Mouse (Mus musculus) heart, adult 2 months (tissue): ENCODE measurements around the gene Galnt7. TPM values are rescaled to one million over a fixed set of nuclear protein-coding genes. Genes with fewer than 3 reads are reported as not detected.

Experiments
- DNase-seq, 2 experiments: peaks; one replicate each; pipeline ENCODE4 v3.0.0; 2021
- H3K27ac ChIP-seq: fragments of 200-600 bp; 2 replicates; pipeline ENCODE4 v1.8.1; 2022
- H3K27me3 ChIP-seq: fragments of 200-500 bp; 2 replicates; pipeline ENCODE4 v1.6.1; 2012; ENCODE audit warnings: mild to moderate bottlenecking, low read length, inconsistent platforms, mixed read lengths; ENCODE audit not compliant: control insufficient read depth, insufficient read depth
- H3K36me3 ChIP-seq: fragments of 200-500 bp; 2 replicates; pipeline ENCODE4 v1.6.1; 2012; ENCODE audit warnings: low read length, inconsistent platforms; ENCODE audit not compliant: control insufficient read depth, insufficient read depth
- H3K4me1 ChIP-seq: fragments of 200-500 bp; 2 replicates; pipeline ENCODE4 v1.6.1; 2011; ENCODE audit warnings: low read length; ENCODE audit not compliant: control insufficient read depth, insufficient read depth
- H3K4me3 ChIP-seq: fragments of 200-600 bp; 2 replicates; pipeline ENCODE4 v1.8.1; 2022
- H3K79me2 ChIP-seq: fragments of 200-500 bp; replicated peaks from 2 replicates; pipeline ENCODE4 v1.6.1; 2012; ENCODE audit warnings: mild to moderate bottlenecking, inconsistent platforms, low read length, moderate library complexity, mixed read lengths; ENCODE audit not compliant: control insufficient read depth, insufficient read depth
- H3K9ac ChIP-seq: fragments of 200-500 bp; 2 replicates; pipeline ENCODE4 v1.6.1; 2012; ENCODE audit warnings: low read depth, mild to moderate bottlenecking, control low read depth, inconsistent platforms, low read length, mixed read lengths
- CTCF ChIP-seq: fragments of 200-600 bp; IDR thresholded peaks from 2 replicates; pipeline ENCODE4 v1.8.1; 2022; ENCODE audit warnings: antibody characterized with exemption, mild to moderate bottlenecking, moderate library complexity
- EP300 ChIP-seq: fragments of 200-500 bp; IDR thresholded peaks from 2 replicates; pipeline ENCODE4 v1.6.1; 2011; ENCODE audit warnings: low read depth, low read length, control low read depth; ENCODE audit not compliant: insufficient read depth
- POLR2A ChIP-seq: fragments of 200-500 bp; IDR thresholded peaks from 2 replicates; pipeline ENCODE4 v1.6.1; 2011; ENCODE audit warnings: mild to moderate bottlenecking, low read depth, low read length, control low read depth; ENCODE audit not compliant: insufficient read depth
- WGBS: fragments of 180-500 bp; shearing (Covaris S2); methylation state at CpG from one replicate; pipeline ENCODE4 v1.1.7; 2018; 5-methylcytosine and 5-hydroxymethylcytosine counted together
- intact Hi-C: fragments of 180-260 bp; cut with DNase I; formaldehyde crosslinking; loops from one replicate; pipeline ENCODE4 v1.15.1; 2025
- polyA plus RNA-seq: library from polyadenylated mRNA; depleted of rRNA; stranded (reverse); fragments of >200 nt; gene quantifications from 2 replicates; pipeline ENCODE4 v1.2.3, GENCODE M21; 2012
- total RNA-seq, 2 experiments: library from RNA; stranded (reverse); gene quantifications; 2 replicates each; pipeline ENCODE4 v1.2.3; 2021

Gene Galnt7
- total and polyA plus RNA-seq, 3 experiments: 1.7 to 4.8 (median 4.5) TPM

DNA sequence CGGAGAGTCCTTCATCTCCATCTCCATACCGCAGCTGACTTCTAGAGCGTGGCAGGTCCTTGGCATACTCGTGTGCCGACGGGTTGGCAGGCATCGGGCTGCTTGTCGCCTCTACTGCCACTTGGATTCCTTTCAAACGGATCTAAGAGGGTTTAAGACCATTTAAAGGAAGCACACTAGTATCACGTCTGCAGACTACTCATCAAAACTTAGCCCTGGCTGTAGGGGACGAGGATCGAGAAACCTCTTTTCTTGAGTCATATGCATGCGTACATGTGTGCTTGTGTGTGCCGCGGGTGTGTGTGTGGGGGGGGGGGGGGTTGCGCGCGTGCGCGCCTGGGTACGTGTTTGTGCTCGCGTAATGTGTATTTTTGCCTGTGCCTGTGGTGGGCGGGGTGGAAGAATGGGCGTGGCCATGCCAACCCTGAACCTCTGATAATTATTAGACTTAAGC lies 164.5 kb downstream of the Galnt7 start:
- no peaks in the 10 kb centered on the region; the same call in 1 of the 2 replicates for H3K79me2 ChIP-seq
- H3K9ac ChIP-seq: peak overlapping the region; percentile 60
- H3K27me3 ChIP-seq: no peaks in the 10 kb centered on the region
- peak overlapping the region; percentile 95 for H3K27ac ChIP-seq
- intact Hi-C loops: loop anchor here (2.0 to 5.0 kb wide), 2 partner anchors 16 to 156 kb away; no protein-coding TSS in a partner anchor
- 1% methylated on average over 25 of the region's 25 CpGs for WGBS
- TF ChIP-seq EP300: no peak
- 0 out of 2 replicates have a peak, but pooled peaks have one; percentile 45 for TF ChIP-seq POLR2A
- TF ChIP-seq CTCF: no peak
- H3K4me1 ChIP-seq: no peaks in the 10 kb centered on the region; the same call in 1 of the 2 replicates
- DNase-seq: peak; percentile 71 to 79
- H3K4me3 ChIP-seq: peak overlapping the region; percentile 95
- H3K36me3 ChIP-seq: no peaks in the 10 kb centered on the region; the same call in 1 of the 2 replicates

DNA sequence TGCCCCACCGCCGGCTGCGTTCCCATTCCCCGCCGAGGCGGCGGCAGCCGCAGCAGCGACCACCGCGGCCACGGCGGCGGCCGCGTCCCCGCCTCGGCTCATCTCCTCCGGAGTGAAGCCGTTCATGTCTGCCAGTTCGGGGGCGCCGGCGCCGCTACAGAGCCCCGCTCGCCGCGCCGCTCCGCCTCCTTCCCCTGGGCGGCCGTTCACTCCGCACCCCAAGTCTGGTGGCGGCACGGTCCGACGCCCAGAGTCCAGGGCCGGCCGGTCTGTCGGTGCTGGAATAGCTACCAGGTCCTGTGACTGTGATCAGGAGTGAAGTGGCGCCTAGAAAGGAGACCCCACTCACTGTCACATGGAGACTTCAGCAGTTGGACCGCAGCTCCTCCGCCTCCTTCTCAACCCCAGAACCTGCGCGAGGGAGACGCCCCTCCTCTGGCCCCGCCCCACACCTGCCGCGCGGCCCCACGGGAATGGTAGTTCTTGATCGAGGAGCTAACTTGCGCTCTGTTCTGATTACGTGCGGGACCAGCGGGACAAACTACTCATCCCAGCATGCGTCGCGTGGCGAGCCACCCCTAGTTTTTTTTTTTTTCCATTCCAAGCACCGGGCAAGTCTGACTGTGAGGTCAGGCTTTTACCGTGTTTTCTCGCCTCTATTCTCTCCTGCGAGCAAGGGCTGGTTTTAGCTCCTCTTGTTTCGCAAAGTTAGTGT lies 165.2 kb downstream of the Galnt7 start, which contains the start of gene Sap30:
TSS of gene Sap30 (minus strand) at position 420 of the 715 bp plus-strand sequence.
- under 1% methylated on average over 65 of the region's 66 CpGs for WGBS

DNA sequence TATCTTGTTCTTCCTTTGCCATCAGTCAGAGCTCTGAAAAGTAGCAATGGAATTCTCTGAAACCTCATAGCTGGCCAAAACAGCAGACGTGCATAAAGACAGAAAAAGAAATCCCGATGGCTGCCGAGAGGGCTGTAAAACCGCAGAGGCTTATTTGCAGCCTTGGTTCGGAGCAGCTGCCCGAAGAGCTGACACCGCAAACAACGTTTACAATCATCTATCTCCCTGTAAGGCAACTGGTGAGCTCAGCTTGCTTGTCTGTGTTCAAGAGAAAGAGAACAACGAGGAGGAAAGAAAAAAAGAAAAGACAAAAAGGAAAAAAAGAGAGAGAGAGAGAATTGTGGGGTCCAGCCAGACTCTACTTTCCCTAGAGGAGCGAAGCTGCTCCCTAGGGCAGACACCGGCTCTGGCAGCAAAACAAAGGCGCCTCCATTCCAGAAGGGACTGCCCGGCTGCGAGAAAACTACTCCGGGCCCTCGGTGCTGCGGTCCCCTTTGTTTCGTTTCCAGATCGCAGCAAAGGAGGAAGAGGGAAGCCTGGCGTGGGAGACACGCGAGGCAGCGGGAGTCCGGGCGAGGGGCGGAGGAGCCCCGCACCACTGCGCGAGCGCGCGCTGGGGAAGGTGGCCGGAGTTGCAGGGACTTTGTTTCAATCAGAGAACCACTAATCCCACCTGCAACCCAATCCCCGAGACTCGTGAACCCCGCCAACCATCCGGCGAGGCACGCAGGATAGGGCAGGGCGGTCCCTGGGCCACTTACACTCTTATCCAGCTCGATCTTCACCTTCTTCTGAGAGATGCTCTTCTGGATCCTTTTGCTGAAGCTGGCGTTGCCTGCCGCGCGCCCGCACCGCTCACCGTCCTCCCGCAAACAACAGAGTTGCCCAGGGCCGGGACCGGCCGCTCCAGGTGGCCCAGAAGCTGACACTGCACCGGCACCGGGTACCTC lies 166.1 kb downstream of the Galnt7 start:
- WGBS: under 1% methylated on average over 54 of the region's 54 CpGs
- H3K4me3 ChIP-seq: peak overlapping the region; percentile 95
- no peaks in the 10 kb centered on the region for H3K27me3 ChIP-seq
- intact Hi-C loops: loop anchor here (2.0 to 5.0 kb wide), 4 partner anchors 18 to 154 kb away; no protein-coding TSS in a partner anchor
- TF ChIP-seq CTCF (no peak), EP300 (no peak), POLR2A (no peak)
- peak; percentile 61 to 74 for DNase-seq
- H3K9ac ChIP-seq: peak overlapping the region; percentile 78
- H3K36me3 ChIP-seq: no peaks in the 10 kb centered on the region; the same call in 1 of the 2 replicates
- H3K4me1 ChIP-seq: no peaks in the 10 kb centered on the region; the same call in 1 of the 2 replicates
- no peaks in the 10 kb centered on the region; the same call in 1 of the 2 replicates for H3K79me2 ChIP-seq
- peak overlapping the region; percentile 95 for H3K27ac ChIP-seq

More for the DNA sequence above, 165.2 kb downstream of the Galnt7 start, which contains the start of gene Sap30:
- Histone ChIP-seq H3K27me3 (no peaks in the 10 kb centered on the region), H3K9ac (peak within 1 kb of the TSS; percentile 78), H3K36me3 (no peaks in the 10 kb centered on the region; the same call in 1 of the 2 replicates), H3K4me1 (no peaks in the 10 kb centered on the region; the same call in 1 of the 2 replicates), H3K79me2 (no peaks in the 10 kb centered on the region; the same call in 1 of the 2 replicates), H3K4me3 (peak within 1 kb of the TSS; percentile 95), H3K27ac (peak within 1 kb of the TSS; percentile 95)
- intact Hi-C loops: loop anchor here (2.0 to 5.0 kb wide), 5 partner anchors 17 to 155 kb away; no protein-coding TSS in a partner anchor
- peak; percentile 99 for DNase-seq
- TF ChIP-seq CTCF (no peak), EP300 (0 out of 2 replicates have a peak, but pooled peaks have one; percentile 67), POLR2A (peak; percentile 75)

DNA sequence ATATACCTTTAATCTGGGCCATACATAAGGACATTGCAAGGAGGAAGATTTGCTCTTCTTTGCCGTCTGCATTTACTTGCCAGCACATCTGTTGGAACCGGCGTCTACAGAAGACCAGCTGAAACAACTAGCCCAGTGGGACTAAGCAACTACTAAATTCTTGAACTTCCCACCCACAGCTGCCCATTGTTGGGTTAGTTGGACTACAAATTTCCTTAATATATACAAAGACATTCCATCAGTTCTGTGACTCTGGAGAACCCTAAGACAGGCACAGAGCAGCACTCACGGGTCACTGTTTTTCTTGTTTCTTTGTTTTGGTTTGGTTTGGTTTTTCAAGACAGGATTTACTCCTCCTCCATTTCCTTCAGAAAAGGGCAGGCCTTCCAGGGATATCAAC lies 172.2 kb downstream of the Galnt7 start:
- H3K27me3 ChIP-seq: no peaks in the 10 kb centered on the region
- WGBS: 77% methylated on average over 4 of the region's 4 CpGs
- TF ChIP-seq EP300 (no peak), POLR2A (no peak), CTCF (no peak)
- H3K27ac ChIP-seq: no peak overlapping the region
- intact Hi-C loops: no loop called here
- no peak for DNase-seq
- H3K9ac ChIP-seq: no peak overlapping the region
- no peaks in the 10 kb centered on the region for H3K79me2 ChIP-seq
- H3K4me1 ChIP-seq: no peaks in the 10 kb centered on the region; the same call in 1 of the 2 replicates
- H3K36me3 ChIP-seq: no peaks in the 10 kb centered on the region; the same call in 1 of the 2 replicates
- no peak overlapping the region for H3K4me3 ChIP-seq

DNA sequence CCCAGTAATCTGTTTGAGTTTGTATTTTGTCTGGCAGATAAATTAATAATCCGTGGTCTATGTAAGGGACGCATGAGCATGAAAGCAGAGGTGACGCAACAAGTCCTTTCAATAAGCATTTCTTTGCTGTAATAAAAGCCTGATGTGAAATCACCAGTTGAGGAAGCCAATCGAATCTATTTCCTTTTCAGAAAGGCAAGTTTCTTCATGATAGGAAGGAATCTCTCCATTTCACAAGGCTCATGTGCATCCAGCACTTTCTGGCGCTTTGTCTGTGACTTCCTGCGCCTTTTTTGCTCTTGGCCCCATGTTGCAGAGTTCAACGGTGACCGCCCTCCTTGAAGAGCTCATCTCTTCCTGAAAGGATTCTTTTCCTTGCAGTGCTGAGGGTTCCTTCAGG lies 173.1 kb downstream of the Galnt7 start:
- no peak overlapping the region for H3K4me3 ChIP-seq
- 92% methylated on average over 8 of the region's 8 CpGs for WGBS
- no peaks in the 10 kb centered on the region; the same call in 1 of the 2 replicates for H3K4me1 ChIP-seq
- no peaks in the 10 kb centered on the region for H3K79me2 ChIP-seq
- TF ChIP-seq CTCF (no peak), POLR2A (no peak), EP300 (no peak)
- DNase-seq: no peak
- H3K9ac ChIP-seq: no peak overlapping the region
- no peak overlapping the region for H3K27ac ChIP-seq
- H3K36me3 ChIP-seq: no peaks in the 10 kb centered on the region
- H3K27me3 ChIP-seq: no peaks in the 10 kb centered on the region
- intact Hi-C loops: no loop called here
